Mouse (Mus musculus): ENCODE data around the gene Fam166a.
A peak's percentile ranks its signal among the peaks of the same experiment; 100 is the strongest.

The Fam166a gene

GRCm38 (mm10) chr2:25218445-25218844 lies at the start of gene Fam166a:
Fam166a (plus strand) TSS chr2:25218745.
- no peak for DNase-seq (ENCODE audit: low spot score in 2 of 2)

- DNase-seq (ENCODE audit: low spot score in 2 of 2), result peak in 1 of 2 experiments; percentile 14
Measured at GRCm38 (mm10) chr2:25169778-25170177, 48.8 kb upstream of the Fam166a start.

- DNase-seq (ENCODE audit: low spot score in 2 of 2), result peak in 1 of 2 experiments; percentile 14
Measured at GRCm38 (mm10) chr2:25170326-25171100, 48.0 kb upstream of the Fam166a start.

- DNase-seq (ENCODE audit: low spot score in 2 of 2), result no peak
Measured at GRCm38 (mm10) chr2:25171101-25171768, 47.3 kb upstream of the Fam166a start.

GRCm38 (mm10) chr2:25171769-25172153 lies 46.8 kb upstream of the Fam166a start:
- DNase-seq (ENCODE audit: low spot score in 2 of 2), result no peak

GRCm38 (mm10) chr2:25172629-25173028 lies 45.9 kb upstream of the Fam166a start:
- peak; percentile 14 to 30 for DNase-seq (ENCODE audit: low spot score in 2 of 2)

- DNase-seq (ENCODE audit: low spot score in 2 of 2), result no peak
Measured at GRCm38 (mm10) chr2:25173821-25174220, 44.7 kb upstream of the Fam166a start.

GRCm38 (mm10) chr2:25174866-25175689 lies 43.5 kb upstream of the Fam166a start:
- DNase-seq (ENCODE audit: low spot score in 2 of 2), result peak in 1 of 2 experiments; percentile 9

- DNase-seq (ENCODE audit: low spot score in 2 of 2), result no peak
Measured at GRCm38 (mm10) chr2:25175690-25176078, 42.9 kb upstream of the Fam166a start.

- no peak for DNase-seq (ENCODE audit: low spot score in 2 of 2)
Measured at GRCm38 (mm10) chr2:25176573-25176972, 42.0 kb upstream of the Fam166a start.

- no peak for DNase-seq (ENCODE audit: low spot score in 2 of 2)
Measured at GRCm38 (mm10) chr2:25177076-25177475, 41.5 kb upstream of the Fam166a start.

GRCm38 (mm10) chr2:25177685-25178084 lies 40.9 kb upstream of the Fam166a start:
- no peak for DNase-seq (ENCODE audit: low spot score in 2 of 2)

- no peak for DNase-seq (ENCODE audit: low spot score in 2 of 2)
Measured at GRCm38 (mm10) chr2:25178285-25178972, 40.1 kb upstream of the Fam166a start.

- no peak for DNase-seq (ENCODE audit: low spot score in 2 of 2)
Measured at GRCm38 (mm10) chr2:25179566-25180217, 38.9 kb upstream of the Fam166a start.

- peak in 1 of 2 experiments; percentile 92 for DNase-seq (ENCODE audit: low spot score in 2 of 2)
Measured at GRCm38 (mm10) chr2:25180478-25180903, 38.1 kb upstream of the Fam166a start, which contains the start of gene Nrarp. Nrarp (plus strand) TSS chr2:25180758.

- peak; percentile 70 to 78 for DNase-seq (ENCODE audit: low spot score in 2 of 2)
Measured at GRCm38 (mm10) chr2:25180973-25181890, 37.3 kb upstream of the Fam166a start.

- DNase-seq (ENCODE audit: low spot score in 2 of 2), result no peak
Measured at GRCm38 (mm10) chr2:25181891-25182397, 36.6 kb upstream of the Fam166a start.

- no peak for DNase-seq (ENCODE audit: low spot score in 2 of 2)
Measured at GRCm38 (mm10) chr2:25182664-25183063, 35.9 kb upstream of the Fam166a start.

GRCm38 (mm10) chr2:25183336-25183735 lies 35.2 kb upstream of the Fam166a start:
- no peak for DNase-seq (ENCODE audit: low spot score in 2 of 2)

GRCm38 (mm10) chr2:25184496-25184895 lies 34.0 kb upstream of the Fam166a start:
- DNase-seq (ENCODE audit: low spot score in 2 of 2), result no peak
